Mouse (Mus musculus) forelimb bud, embryonic 11.5 days (tissue): ENCODE data around the gene Pip5k1b.

ENCODE experiments used
- DNase-seq: peaks from one replicate; pipeline ENCODE4 v3.0.0-alpha.2; 2012; ENCODE audit warnings: low read depth, low spot score

Pip5k1b gene

GRCm38 (mm10) chr19:24307271-24308221, 248.1 kb downstream of the Pip5k1b start:
- DNase-seq: no peak

GRCm38 (mm10) chr19:24306351-24306750, 249.3 kb downstream of the Pip5k1b start:
- DNase-seq: no peak

GRCm38 (mm10) chr19:24302198-24302597, 253.5 kb downstream of the Pip5k1b start:
- DNase-seq: no peak

GRCm38 (mm10) chr19:24301768-24302148, 253.9 kb downstream of the Pip5k1b start:
- no peak for DNase-seq

- peak; percentile 86 for DNase-seq
Observed at GRCm38 (mm10) chr19:24300994-24301767, 254.5 kb downstream of the Pip5k1b start.

GRCm38 (mm10) chr19:24293537-24293936, 262.1 kb downstream of the Pip5k1b start:
- DNase-seq: no peak

- DNase-seq: peak; percentile 55
Observed at GRCm38 (mm10) chr19:24284187-24284586, 271.5 kb downstream of the Pip5k1b start.

- no peak for DNase-seq
Observed at GRCm38 (mm10) chr19:24281288-24281980, 274.2 kb downstream of the Pip5k1b start.

GRCm38 (mm10) chr19:24280601-24281228, 275.0 kb downstream of the Pip5k1b start, which contains the start of gene Fxn:
Fxn (minus strand) TSS chr19:24280605.
- peak; percentile 92 for DNase-seq

- DNase-seq: peak; percentile 88
Observed at GRCm38 (mm10) chr19:24279706-24280600, 275.7 kb downstream of the Pip5k1b start.

GRCm38 (mm10) chr19:24278859-24279258, 276.8 kb downstream of the Pip5k1b start:
- DNase-seq: no peak

- DNase-seq: no peak
Observed at GRCm38 (mm10) chr19:24274281-24274680, 281.4 kb downstream of the Pip5k1b start.

GRCm38 (mm10) chr19:24271746-24272426, 283.8 kb downstream of the Pip5k1b start:
- peak; percentile 90 for DNase-seq

- no peak for DNase-seq
Observed at GRCm38 (mm10) chr19:24271326-24271725, 284.3 kb downstream of the Pip5k1b start.

GRCm38 (mm10) chr19:24268531-24268930, 287.1 kb downstream of the Pip5k1b start:
- DNase-seq: no peak

- DNase-seq: no peak
Observed at GRCm38 (mm10) chr19:24266046-24266830, 289.4 kb downstream of the Pip5k1b start.

GRCm38 (mm10) chr19:24264991-24265390, 290.7 kb downstream of the Pip5k1b start:
- peak; percentile 83 for DNase-seq

GRCm38 (mm10) chr19:24262736-24263135, 292.9 kb downstream of the Pip5k1b start:
- DNase-seq: no peak
